Mouse (Mus musculus): ENCODE results near the gene Kctd15.

Gene Kctd15

GRCm38 (mm10) chr7:34662227-34662626 is 5.7 kb upstream of the Kctd15 start:
- DNase-seq = no peak

- peak; percentile 86 for DNase-seq
These were observed 3.0 kb upstream of the Kctd15 start for GRCm38 (mm10) chr7:34659386-34660085.

GRCm38 (mm10) chr7:34655086-34655839 is 1.3 kb downstream of the Kctd15 start:
- DNase-seq = peak; percentile 92

- DNase-seq = peak; percentile 55
These were observed 2.0 kb downstream of the Kctd15 start for GRCm38 (mm10) chr7:34654441-34655085.

DNA sequence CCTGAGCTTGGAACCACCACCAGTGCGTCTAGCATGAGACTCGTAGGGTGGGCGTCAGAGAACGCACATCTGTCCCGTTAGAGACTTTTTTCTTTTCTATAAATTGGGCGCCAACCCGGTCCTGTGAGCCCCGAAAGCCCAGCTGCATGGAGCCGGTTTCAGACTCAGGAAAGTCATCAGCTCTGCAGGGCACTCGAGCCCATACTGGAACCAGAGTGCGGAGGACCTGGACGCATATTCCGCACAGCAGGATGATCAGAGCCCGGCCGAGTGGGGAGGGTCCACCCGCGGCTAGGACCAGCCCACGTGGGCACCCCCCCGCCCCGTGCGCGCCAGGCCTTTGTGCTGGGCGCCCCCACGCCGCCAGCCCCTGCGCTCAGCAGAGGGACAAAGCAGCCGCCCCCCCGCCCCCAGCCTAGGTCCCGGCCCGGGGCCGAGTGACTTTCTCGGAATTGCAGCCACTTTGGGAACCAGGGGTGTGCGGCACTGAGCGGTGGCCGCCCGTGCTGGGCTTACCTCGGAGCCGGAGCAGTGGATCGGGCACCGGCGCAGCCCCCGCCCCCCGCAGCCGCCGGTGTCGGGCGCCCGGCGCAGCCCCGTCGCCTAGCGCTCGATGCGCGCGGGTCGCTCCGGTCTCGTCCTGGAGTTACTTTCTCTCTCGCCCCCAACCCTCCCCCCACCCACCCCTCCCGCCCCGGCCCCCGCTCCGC is 2.6 kb downstream of the Kctd15 start:
- DNase-seq = no peak

DNA sequence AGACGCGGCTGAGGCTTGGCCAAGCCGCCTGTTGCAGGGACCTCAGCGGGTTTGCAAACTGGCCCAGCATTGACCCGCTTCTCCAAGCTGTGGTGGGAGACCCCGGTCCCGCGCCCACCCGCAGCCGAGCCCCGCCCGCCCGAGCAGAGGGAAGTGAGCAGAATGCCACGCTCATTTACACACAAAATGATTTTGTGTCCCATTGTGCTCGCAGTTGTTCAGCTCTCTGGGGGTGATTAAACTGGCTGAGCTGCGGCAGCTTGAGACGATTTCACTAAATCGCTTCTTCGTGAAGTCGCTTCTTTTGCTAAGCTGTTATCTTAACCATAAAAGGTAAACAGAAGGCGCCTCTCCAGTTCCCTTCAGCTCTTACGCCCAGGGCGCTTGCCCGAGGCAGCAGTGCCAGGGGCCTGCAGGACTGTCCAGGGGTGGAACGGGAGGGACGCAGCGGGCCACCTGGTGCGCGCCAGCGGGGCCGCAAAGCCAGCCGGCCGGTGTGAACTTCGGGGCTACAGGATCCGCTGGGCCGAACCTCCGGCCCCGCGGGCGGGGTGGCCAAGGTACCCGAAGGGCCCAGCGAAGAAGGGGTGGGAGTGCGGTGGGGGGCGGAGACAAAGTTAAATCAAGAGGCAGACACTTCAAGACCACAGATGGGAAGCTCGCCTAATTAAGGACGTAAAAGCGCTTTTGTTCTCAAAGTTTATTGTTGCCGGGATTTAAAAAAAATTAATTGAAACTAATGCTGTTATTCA is 3.6 kb downstream of the Kctd15 start:
- DNase-seq = no peak

- no peak for DNase-seq
These were observed 5.2 kb downstream of the Kctd15 start for GRCm38 (mm10) chr7:34651381-34651780.

GRCm38 (mm10) chr7:34647052-34647451 is 9.5 kb downstream of the Kctd15 start:
- DNase-seq = peak; percentile 95

- DNase-seq = no peak
These were observed 10.3 kb downstream of the Kctd15 start for GRCm38 (mm10) chr7:34646144-34646795.

DNA sequence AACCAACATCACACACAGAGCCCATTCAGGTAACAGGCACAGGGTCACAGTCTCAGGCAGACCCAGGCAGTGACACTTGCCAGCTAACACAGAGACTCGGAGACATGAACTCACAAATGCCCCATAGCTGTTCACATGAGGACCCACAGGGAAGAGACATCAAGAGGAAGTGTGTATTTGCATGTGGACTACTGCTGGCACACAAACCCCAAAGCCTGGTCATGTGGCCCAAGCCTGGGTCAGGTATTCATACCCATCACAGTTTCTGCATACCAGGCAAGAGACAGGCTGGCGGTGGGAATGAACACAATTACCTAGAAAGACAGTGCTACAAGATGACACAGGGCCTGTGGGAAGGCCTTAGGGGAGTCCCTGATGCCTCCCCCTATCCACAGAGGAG is 10.9 kb downstream of the Kctd15 start:
- DNase-seq = no peak

- no peak for DNase-seq
These were observed 11.9 kb downstream of the Kctd15 start for GRCm38 (mm10) chr7:34644591-34644990.

DNA sequence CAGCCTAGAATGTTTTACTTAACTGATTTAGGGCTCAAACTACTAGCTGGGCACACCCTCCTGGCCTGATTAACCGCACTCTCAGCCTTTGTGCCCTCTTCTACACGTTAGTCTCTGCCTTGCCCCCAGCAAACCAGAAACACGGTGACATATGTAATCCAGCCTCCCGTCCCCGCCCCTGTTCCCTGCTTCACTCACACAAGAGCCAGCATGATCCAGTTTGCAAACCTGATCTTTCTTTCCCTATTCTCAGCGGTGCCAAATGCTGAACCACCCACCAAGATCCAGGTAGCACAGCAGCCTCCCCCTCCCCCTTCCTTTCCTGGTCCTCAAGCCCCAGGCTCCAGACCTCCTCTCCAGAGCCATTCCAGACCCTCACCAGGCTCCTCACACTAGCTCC is 13.2 kb downstream of the Kctd15 start:
- DNase-seq = no peak

DNA sequence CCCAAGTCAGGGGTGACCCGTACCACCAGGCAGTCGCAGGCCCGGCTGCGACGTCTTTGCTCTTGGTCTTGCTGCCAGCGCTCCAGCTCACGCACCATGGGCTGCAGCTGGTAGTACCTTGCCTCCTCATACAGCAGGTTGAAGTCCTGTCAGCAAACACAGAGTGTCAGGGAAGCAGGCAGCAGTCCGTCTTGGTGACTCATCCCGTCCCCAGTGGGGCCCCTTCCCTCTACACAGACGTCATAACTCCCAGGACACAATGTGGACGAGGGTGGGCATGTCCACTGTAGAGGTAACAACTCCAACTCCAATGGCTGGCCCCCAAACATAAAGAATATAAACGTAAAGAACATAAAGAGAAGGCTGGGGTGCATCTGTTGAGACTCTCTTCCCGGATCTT is 14.6 kb downstream of the Kctd15 start:
- no peak for DNase-seq

- no peak for DNase-seq
These were observed 16.7 kb downstream of the Kctd15 start for GRCm38 (mm10) chr7:34639798-34640197.

- no peak for DNase-seq
These were observed 19.9 kb downstream of the Kctd15 start for GRCm38 (mm10) chr7:34636661-34637060.

- DNase-seq = no peak
These were observed 23.4 kb downstream of the Kctd15 start for GRCm38 (mm10) chr7:34632966-34633742.

- peak; percentile 41 for DNase-seq
These were observed 26.1 kb downstream of the Kctd15 start for GRCm38 (mm10) chr7:34630211-34631085.

DNA sequence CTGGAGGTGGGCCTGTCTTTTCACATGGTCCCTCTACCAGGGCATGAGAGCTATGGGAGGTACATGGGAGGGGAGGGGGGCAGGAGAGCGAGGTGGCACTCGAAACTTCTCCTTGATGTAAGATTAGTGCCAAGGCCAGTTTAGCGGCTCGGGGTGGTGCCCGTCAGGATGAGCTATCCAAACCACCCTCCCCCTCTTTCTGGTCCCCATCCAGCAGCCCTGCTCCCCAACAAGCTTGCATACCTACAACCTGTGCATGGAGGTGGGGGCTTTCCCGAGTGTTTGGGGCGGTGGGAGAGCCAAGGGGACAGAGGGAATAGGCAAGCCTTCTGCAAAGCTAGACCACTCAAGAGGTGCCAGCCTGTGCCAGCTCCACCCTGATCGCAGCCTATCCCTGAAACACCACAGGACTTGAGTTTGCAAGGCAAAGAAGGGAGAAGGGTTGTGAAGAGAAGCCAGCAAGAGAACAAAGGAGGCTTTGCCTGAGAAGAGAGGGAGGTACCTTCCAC is 26.8 kb downstream of the Kctd15 start:
- DNase-seq = no peak

- no peak for DNase-seq
These were observed 36.1 kb downstream of the Kctd15 start for GRCm38 (mm10) chr7:34620411-34620810.

All from kidney, adult 9 months (tissue).